Mouse (Mus musculus) intestine, postnatal 0 days (tissue): ENCODE data around the gene Inf2. TPM values are rescaled to one million over a fixed set of nuclear protein-coding genes. Genes with fewer than 3 reads are reported as not detected.

Source experiments
- ATAC-seq: fragments of 200-750 bp; cut with Nextera tagmentation; 2 replicates; pipeline ENCODE4 v1.8.0; 2017; ENCODE audit warnings: mild to moderate bottlenecking, moderate TSS enrichment, moderate library complexity
- H3K27ac ChIP-seq: fragments of 300-500 bp; sonication (generic); 2 replicates; pipeline ENCODE4 v1.5.1; 2014; ENCODE audit warnings: mild to moderate bottlenecking, low read depth, low read length, moderate library complexity
- H3K27me3 ChIP-seq: fragments of 300-500 bp; sonication (generic); replicated peaks from 2 replicates; pipeline ENCODE4 v1.6.1; 2014; ENCODE audit warnings: low read length, mixed read lengths; ENCODE audit not compliant: control insufficient read depth, insufficient read depth
- H3K36me3 ChIP-seq: fragments of 300-500 bp; sonication (generic); 2 replicates; pipeline ENCODE4 v1.6.1; 2014; ENCODE audit warnings: mild to moderate bottlenecking, moderate library complexity; ENCODE audit not compliant: control insufficient read depth, insufficient read depth
- H3K4me1 ChIP-seq: fragments of 300-500 bp; sonication (generic); replicated peaks from 2 replicates; pipeline ENCODE4 v1.6.1; 2014; ENCODE audit warnings: antibody characterized with exemption, low read length, mixed read lengths; ENCODE audit not compliant: control insufficient read depth, insufficient read depth
- H3K4me2 ChIP-seq: fragments of 300-500 bp; sonication (generic); replicated peaks from 2 replicates; pipeline ENCODE4 v1.6.1; 2014; ENCODE audit warnings: low read depth, mild to moderate bottlenecking, moderate library complexity
- H3K4me3 ChIP-seq: fragments of 300-500 bp; sonication (generic); 2 replicates; pipeline ENCODE4 v1.5.1; 2014; ENCODE audit warnings: low read depth, low read length
- H3K9ac ChIP-seq: fragments of 300-500 bp; sonication (generic); 2 replicates; pipeline ENCODE4 v1.6.1; 2014; ENCODE audit warnings: mild to moderate bottlenecking, low read depth, low read length
- H3K9me3 ChIP-seq: fragments of 300-500 bp; sonication (generic); 2 replicates; pipeline ENCODE4 v1.6.1; 2016; ENCODE audit warnings: mixed run types; ENCODE audit not compliant: control insufficient read depth
- CTCF ChIP-seq: sonication (generic); IDR thresholded peaks from 2 replicates; pipeline ENCODE4 v1.5.1; 2016; ENCODE audit warnings: low read depth, mild to moderate bottlenecking, control low read depth, antibody characterized with exemption, moderate library complexity
- whole genome bisulfite sequencing: fragments of 180-500 bp; shearing (Covaris S2); extraction: QIAGEN DNeasy Blood & Tissue Kit; methylation state at CpG from one replicate; pipeline ENCODE4 v1.1.7; 2014; 5-methylcytosine and 5-hydroxymethylcytosine counted together
- microRNA-seq: library from miRNA; unstranded; fragments of <30 nt; microRNA quantifications from one replicate; pipeline ENCODE4, GENCODE M21; 2016
- polyA plus RNA-seq: library from polyadenylated mRNA; unstranded; fragments of >200 nt; fragmentation: Nextera tagmentation; extraction: Ambion mirVana; gene quantifications from 2 replicates; pipeline ENCODE4 v1.2.1, GENCODE M21; 2015

Inf2 gene
- polyA plus RNA-seq, 1 experiment from 2014 or later = 0.70 TPM

GRCm38 (mm10) chr12:112661851-112662250, 73.3 kb downstream of the Inf2 start:
- no peak overlapping the region for H3K4me2 ChIP-seq
- H3K4me3 ChIP-seq = no peak overlapping the region
- H3K27ac ChIP-seq = peak overlapping the region; percentile 67; the same call in 1 of the 2 replicates
- no peaks in the 10 kb centered on the region for H3K27me3 ChIP-seq
- no peak overlapping the region for H3K9ac ChIP-seq
- no peak for TF ChIP-seq CTCF
- no peak for ATAC-seq
- peaks cover 73% of the 10 kb centered on the region for H3K36me3 ChIP-seq
- WGBS = 68% methylated on average over 9 of the region's 9 CpGs
- peaks cover 28% of the 10 kb centered on the region for H3K4me1 ChIP-seq
- H3K9me3 ChIP-seq = no peaks in the 10 kb centered on the region

- no peak overlapping the region for H3K4me3 ChIP-seq
- H3K4me2 ChIP-seq = no peak overlapping the region
- H3K9ac ChIP-seq = no peak overlapping the region
- H3K36me3 ChIP-seq = peaks cover 73% of the 10 kb centered on the region
- no peak for ATAC-seq
- 86% methylated on average over 11 of the region's 11 CpGs for WGBS
- no peaks in the 10 kb centered on the region for H3K9me3 ChIP-seq
- no peak overlapping the region for H3K27ac ChIP-seq
- H3K4me1 ChIP-seq = peaks cover 28% of the 10 kb centered on the region
- no peaks in the 10 kb centered on the region for H3K27me3 ChIP-seq
- TF ChIP-seq CTCF = no peak
These were observed 74.7 kb downstream of the Inf2 start for GRCm38 (mm10) chr12:112663303-112663702.

- ATAC-seq = no peak
- H3K27me3 ChIP-seq = no peaks in the 10 kb centered on the region
- 87% methylated on average over 12 of the region's 12 CpGs for WGBS
- H3K4me1 ChIP-seq = peaks cover 28% of the 10 kb centered on the region
- no peak overlapping the region for H3K4me2 ChIP-seq
- no peak overlapping the region for H3K9ac ChIP-seq
- no peak overlapping the region for H3K4me3 ChIP-seq
- no peak overlapping the region for H3K27ac ChIP-seq
- peaks cover 73% of the 10 kb centered on the region for H3K36me3 ChIP-seq
- no peak for TF ChIP-seq CTCF
- no peaks in the 10 kb centered on the region for H3K9me3 ChIP-seq
These were observed 75.1 kb downstream of the Inf2 start for GRCm38 (mm10) chr12:112663716-112664115.

- ATAC-seq = no peak
- TF ChIP-seq CTCF = peak; percentile 32
- peaks cover 73% of the 10 kb centered on the region for H3K36me3 ChIP-seq
- no peak overlapping the region for H3K27ac ChIP-seq
- no peaks in the 10 kb centered on the region for H3K9me3 ChIP-seq
- H3K4me2 ChIP-seq = no peak overlapping the region
- 46% methylated on average over 2 of the region's 2 CpGs for WGBS
- no peak overlapping the region for H3K4me3 ChIP-seq
- peaks cover 28% of the 10 kb centered on the region for H3K4me1 ChIP-seq
- no peaks in the 10 kb centered on the region for H3K27me3 ChIP-seq
- no peak overlapping the region for H3K9ac ChIP-seq
These were observed 75.5 kb downstream of the Inf2 start for GRCm38 (mm10) chr12:112664124-112664523.

GRCm38 (mm10) chr12:112664656-112665055, 76.1 kb downstream of the Inf2 start:
- WGBS = 35% methylated on average over 5 of the region's 5 CpGs
- Histone ChIP-seq H3K27ac (no peak overlapping the region), H3K9ac (no peak overlapping the region), H3K27me3 (no peaks in the 10 kb centered on the region), H3K36me3 (peaks cover 73% of the 10 kb centered on the region), H3K4me3 (no peak overlapping the region), H3K4me2 (no peak overlapping the region), H3K9me3 (no peaks in the 10 kb centered on the region), H3K4me1 (peaks cover 32% of the 10 kb centered on the region)
- ATAC-seq = no peak
- no peak for TF ChIP-seq CTCF

Small RNA genes within 50 kb of the gene (microRNA-seq; reads per million reads assigned to microRNA genes)
- gene Mir6939 = not detected

Other genes with a start within 250 kb of the Inf2 start
- 0.07 and 0.22 TPM in 2 replicates for gene A530016L24Rik, start 99.3 kb upstream of the Inf2 start, polyA plus RNA-seq
- 1.8 and 1.9 TPM in 2 replicates for gene Tmem179, start 72.0 kb upstream of the Inf2 start, polyA plus RNA-seq
- gene Adssl1, start 31.3 kb downstream of the Inf2 start, polyA plus RNA-seq = 0.57 and 0.67 TPM in 2 replicates
- 52.6 and 54.5 TPM in 2 replicates for gene Siva1, start 55.9 kb downstream of the Inf2 start, polyA plus RNA-seq
- gene Akt1, start 86.1 kb downstream of the Inf2 start, polyA plus RNA-seq = 121 and 125 TPM in 2 replicates
- 8.1 and 8.3 TPM in 2 replicates for gene Zbtb42, start 90.0 kb downstream of the Inf2 start, polyA plus RNA-seq
- 12.7 and 13.4 TPM in 2 replicates for gene Cep170b, start 131.7 kb downstream of the Inf2 start, polyA plus RNA-seq
- 6.7 and 6.9 TPM in 2 replicates for gene Pld4, start 171.9 kb downstream of the Inf2 start, polyA plus RNA-seq
- gene Ahnak2, start 213.9 kb downstream of the Inf2 start, polyA plus RNA-seq = 1.6 TPM in 2 replicates
- gene Clba1, start 220.2 kb downstream of the Inf2 start, polyA plus RNA-seq = 3.6 TPM in 2 replicates
- 22.6 and 24.1 TPM in 2 replicates for gene Cdca4, start 240.6 kb downstream of the Inf2 start, polyA plus RNA-seq